Mouse (Mus musculus): ENCODE results near the gene Myod1. TPM values are rescaled to one million over a fixed set of nuclear protein-coding genes. Genes with fewer than 3 reads are reported as not detected.

Gene Myod1
- polyA plus RNA-seq, 1 experiment from 2014 or later = 35.8 TPM

- Histone ChIP-seq H3K36me3 (no peaks in the 10 kb centered on the region), H3K9me3 (no peaks in the 10 kb centered on the region), H3K4me2 (no peak overlapping the region), H3K9ac (no peak overlapping the region), H3K27ac (no peak overlapping the region), H3K4me1 (no peaks in the 10 kb centered on the region), H3K27me3 (no peaks in the 10 kb centered on the region), H3K4me3 (no peak overlapping the region)
- no peak for ATAC-seq (ENCODE audit: insufficient number of reproducible peaks, low FRiP score, low TSS enrichment, low read depth)
Observed at GRCm38 (mm10) chr7:46361776-46362175, 14.5 kb upstream of the Myod1 start.

GRCm38 (mm10) chr7:46364154-46364553, 12.1 kb upstream of the Myod1 start:
- 48% methylated on average over 5 of the region's 5 CpGs for WGBS
- Histone ChIP-seq H3K27me3 (no peaks in the 10 kb centered on the region), H3K4me2 (no peak overlapping the region), H3K9ac (no peak overlapping the region), H3K4me3 (no peak overlapping the region), H3K36me3 (no peaks in the 10 kb centered on the region), H3K9me3 (no peaks in the 10 kb centered on the region), H3K27ac (no peak overlapping the region), H3K4me1 (no peaks in the 10 kb centered on the region)
- ATAC-seq (ENCODE audit: insufficient number of reproducible peaks, low FRiP score, low TSS enrichment, low read depth) = no peak

- no peak overlapping the region for H3K4me2 ChIP-seq
- no peak overlapping the region for H3K9ac ChIP-seq
- 74% methylated on average over 1 of the region's 1 CpGs for WGBS
- H3K27ac ChIP-seq = no peak overlapping the region
- H3K36me3 ChIP-seq = no peaks in the 10 kb centered on the region
- peak; percentile 53; the same call in 1 of the 2 replicates for ATAC-seq (ENCODE audit: insufficient number of reproducible peaks, low FRiP score, low TSS enrichment, low read depth)
- no peaks in the 10 kb centered on the region for H3K9me3 ChIP-seq
- no peak overlapping the region for H3K4me3 ChIP-seq
- no peaks in the 10 kb centered on the region for H3K27me3 ChIP-seq
- no peaks in the 10 kb centered on the region for H3K4me1 ChIP-seq
Observed at GRCm38 (mm10) chr7:46365810-46366209, 10.5 kb upstream of the Myod1 start.

GRCm38 (mm10) chr7:46371104-46371503, 5.2 kb upstream of the Myod1 start:
- H3K27ac ChIP-seq = no peak overlapping the region
- peak; percentile 60 for ATAC-seq (ENCODE audit: insufficient number of reproducible peaks, low FRiP score, low TSS enrichment, low read depth)
- H3K4me3 ChIP-seq = no peak overlapping the region
- no peaks in the 10 kb centered on the region for H3K36me3 ChIP-seq
- no peaks in the 10 kb centered on the region for H3K9me3 ChIP-seq
- no peak overlapping the region for H3K4me2 ChIP-seq
- H3K9ac ChIP-seq = no peak overlapping the region
- no peaks in the 10 kb centered on the region for H3K4me1 ChIP-seq
- peaks cover 39% of the 10 kb centered on the region for H3K27me3 ChIP-seq
- 59% methylated on average over 4 of the region's 4 CpGs for WGBS

- peak overlapping the region; percentile 29 for H3K4me2 ChIP-seq
- peaks cover 14% of the 10 kb centered on the region for H3K4me1 ChIP-seq
- no peaks in the 10 kb centered on the region for H3K36me3 ChIP-seq
- H3K27me3 ChIP-seq = peaks cover 80% of the 10 kb centered on the region
- 0 out of 2 replicates have a peak overlapping the region, but pooled peaks have one; percentile 7 for H3K9ac ChIP-seq
- WGBS = under 1% methylated on average over 33 of the region's 33 CpGs
- H3K27ac ChIP-seq = peak overlapping the region; percentile 61; the same call in 1 of the 2 replicates
- peak overlapping the region; percentile 27 for H3K4me3 ChIP-seq
- H3K9me3 ChIP-seq = no peaks in the 10 kb centered on the region
- no peak for ATAC-seq (ENCODE audit: insufficient number of reproducible peaks, low FRiP score, low TSS enrichment, low read depth)
Observed at GRCm38 (mm10) chr7:46377008-46377346, 703 bp downstream of the Myod1 start.

- H3K36me3 ChIP-seq = no peaks in the 10 kb centered on the region
- H3K4me1 ChIP-seq = peaks cover 14% of the 10 kb centered on the region
- WGBS = 3% methylated on average over 22 of the region's 22 CpGs
- H3K27me3 ChIP-seq = peaks cover 72% of the 10 kb centered on the region
- no peak overlapping the region for H3K9ac ChIP-seq
- H3K27ac ChIP-seq = no peak overlapping the region
- 0 out of 2 replicates have a peak overlapping the region, but pooled peaks have one; percentile 2 for H3K4me2 ChIP-seq
- no peak for ATAC-seq (ENCODE audit: insufficient number of reproducible peaks, low FRiP score, low TSS enrichment, low read depth)
- H3K9me3 ChIP-seq = no peaks in the 10 kb centered on the region
- H3K4me3 ChIP-seq = peak overlapping the region; percentile 27; the same call in 1 of the 2 replicates
Observed at GRCm38 (mm10) chr7:46378123-46378522, 1.8 kb downstream of the Myod1 start.

- no peak for ATAC-seq (ENCODE audit: insufficient number of reproducible peaks, low FRiP score, low TSS enrichment, low read depth)
- Histone ChIP-seq H3K9me3 (no peaks in the 10 kb centered on the region), H3K4me1 (peaks cover 14% of the 10 kb centered on the region), H3K9ac (no peak overlapping the region), H3K36me3 (no peaks in the 10 kb centered on the region), H3K4me2 (no peak overlapping the region), H3K27ac (no peak overlapping the region), H3K27me3 (peaks cover 64% of the 10 kb centered on the region), H3K4me3 (peak overlapping the region; percentile 27; the same call in 1 of the 2 replicates)
- 9% methylated on average over 16 of the region's 16 CpGs for WGBS
Observed at GRCm38 (mm10) chr7:46378983-46379382, 2.7 kb downstream of the Myod1 start.

GRCm38 (mm10) chr7:46380625-46381024, 4.4 kb downstream of the Myod1 start:
- no peak overlapping the region for H3K9ac ChIP-seq
- no peak overlapping the region for H3K27ac ChIP-seq
- WGBS = 63% methylated on average over 9 of the region's 9 CpGs
- no peak for ATAC-seq (ENCODE audit: insufficient number of reproducible peaks, low FRiP score, low TSS enrichment, low read depth)
- no peak overlapping the region for H3K4me2 ChIP-seq
- H3K4me3 ChIP-seq = no peak overlapping the region
- no peaks in the 10 kb centered on the region for H3K36me3 ChIP-seq
- no peaks in the 10 kb centered on the region for H3K9me3 ChIP-seq
- peaks cover 14% of the 10 kb centered on the region for H3K4me1 ChIP-seq
- H3K27me3 ChIP-seq = peaks cover 49% of the 10 kb centered on the region

GRCm38 (mm10) chr7:46387430-46387829, 11.2 kb downstream of the Myod1 start:
- Histone ChIP-seq H3K36me3 (no peaks in the 10 kb centered on the region), H3K27me3 (peaks cover 10% of the 10 kb centered on the region), H3K27ac (no peak overlapping the region), H3K4me1 (no peaks in the 10 kb centered on the region), H3K9me3 (no peaks in the 10 kb centered on the region), H3K4me3 (no peak overlapping the region), H3K9ac (no peak overlapping the region), H3K4me2 (no peak overlapping the region)
- WGBS = 91% methylated on average over 3 of the region's 3 CpGs
- ATAC-seq (ENCODE audit: insufficient number of reproducible peaks, low FRiP score, low TSS enrichment, low read depth) = no peak

- no peaks in the 10 kb centered on the region for H3K36me3 ChIP-seq
- no peak overlapping the region for H3K4me2 ChIP-seq
- no peak for ATAC-seq (ENCODE audit: insufficient number of reproducible peaks, low FRiP score, low TSS enrichment, low read depth)
- H3K27ac ChIP-seq = no peak overlapping the region
- H3K4me3 ChIP-seq = no peak overlapping the region
- no peaks in the 10 kb centered on the region for H3K9me3 ChIP-seq
- WGBS = 64% methylated on average over 10 of the region's 10 CpGs
- no peaks in the 10 kb centered on the region for H3K4me1 ChIP-seq
- no peak overlapping the region for H3K9ac ChIP-seq
- peaks cover 26% of the 10 kb centered on the region for H3K27me3 ChIP-seq
Observed at GRCm38 (mm10) chr7:46389456-46390085, 13.3 kb downstream of the Myod1 start.

GRCm38 (mm10) chr7:46390226-46390625, 14.0 kb downstream of the Myod1 start:
- no peak for ATAC-seq (ENCODE audit: insufficient number of reproducible peaks, low FRiP score, low TSS enrichment, low read depth)
- Histone ChIP-seq H3K27me3 (peaks cover 33% of the 10 kb centered on the region), H3K4me2 (no peak overlapping the region), H3K27ac (no peak overlapping the region), H3K36me3 (no peaks in the 10 kb centered on the region), H3K4me1 (no peaks in the 10 kb centered on the region), H3K4me3 (no peak overlapping the region), H3K9ac (no peak overlapping the region), H3K9me3 (no peaks in the 10 kb centered on the region)
- 60% methylated on average over 4 of the region's 4 CpGs for WGBS

- Histone ChIP-seq H3K36me3 (no peaks in the 10 kb centered on the region), H3K4me2 (no peak overlapping the region), H3K9me3 (no peaks in the 10 kb centered on the region), H3K27me3 (peaks cover 43% of the 10 kb centered on the region), H3K9ac (no peak overlapping the region), H3K27ac (no peak overlapping the region), H3K4me3 (no peak overlapping the region), H3K4me1 (peaks cover 12% of the 10 kb centered on the region)
- ATAC-seq (ENCODE audit: insufficient number of reproducible peaks, low FRiP score, low TSS enrichment, low read depth) = no peak
- 58% methylated on average over 5 of the region's 5 CpGs for WGBS
Observed at GRCm38 (mm10) chr7:46391701-46392100, 15.4 kb downstream of the Myod1 start.

GRCm38 (mm10) chr7:46393116-46393515, 16.8 kb downstream of the Myod1 start:
- no peak for ATAC-seq (ENCODE audit: insufficient number of reproducible peaks, low FRiP score, low TSS enrichment, low read depth)
- no peak overlapping the region for H3K4me3 ChIP-seq
- no peak overlapping the region for H3K27ac ChIP-seq
- H3K9me3 ChIP-seq = no peaks in the 10 kb centered on the region
- H3K36me3 ChIP-seq = no peaks in the 10 kb centered on the region
- H3K4me2 ChIP-seq = no peak overlapping the region
- H3K9ac ChIP-seq = no peak overlapping the region
- H3K27me3 ChIP-seq = peaks cover 58% of the 10 kb centered on the region
- peaks cover 23% of the 10 kb centered on the region for H3K4me1 ChIP-seq
- WGBS = 3% methylated on average over 2 of the region's 2 CpGs

Measured in limb, embryonic 15.5 days (tissue).